Mouse (Mus musculus) olfactory bulb, adult 2 months (tissue): Measurements from ENCODE around the gene Alb. TPM values are rescaled to one million over a fixed set of nuclear protein-coding genes. Genes with fewer than 3 reads are reported as not detected.

Source experiments
- H3K27ac ChIP-seq: fragments of 200-500 bp; 2 replicates; pipeline ENCODE4 v1.5.1; 2012; ENCODE audit warnings: low read depth, low read length; ENCODE audit not compliant: insufficient read depth
- H3K4me1 ChIP-seq: fragments of 200-500 bp; 2 replicates; pipeline ENCODE4 v1.6.1; 2012; ENCODE audit warnings: low read length; ENCODE audit not compliant: control insufficient read depth, insufficient read depth
- H3K4me3 ChIP-seq: fragments of 200-500 bp; 2 replicates; pipeline ENCODE4 v1.5.1; 2012; ENCODE audit warnings: mild to moderate bottlenecking, low read depth, low read length, moderate library complexity; ENCODE audit not compliant: insufficient read depth
- CTCF ChIP-seq: fragments of 200-500 bp; IDR thresholded peaks from 2 replicates; pipeline ENCODE4 v1.5.1; 2012; ENCODE audit warnings: low read depth, mild to moderate bottlenecking, low read length, moderate library complexity; ENCODE audit not compliant: insufficient read depth
- POLR2A ChIP-seq: fragments of 200-500 bp; IDR thresholded peaks from 2 replicates; pipeline ENCODE4 v1.6.1; 2012; ENCODE audit warnings: mild to moderate bottlenecking, low read depth, low read length, moderate library complexity; ENCODE audit not compliant: insufficient read depth
- WGBS: fragments of 180-500 bp; shearing (Covaris S2); methylation state at CpG from one replicate; pipeline ENCODE4 v1.1.7; 2018; 5-methylcytosine and 5-hydroxymethylcytosine counted together
- polyA plus RNA-seq: library from polyadenylated mRNA; stranded (reverse); fragments of >200 nt; gene quantifications from 2 replicates; pipeline ENCODE4 v1.2.4, GENCODE M21; 2012; ENCODE audit warnings: low replicate concordance; ENCODE audit not compliant: missing spikeins, insufficient read depth, insufficient read length

The Alb gene
- polyA plus RNA-seq, 1 experiment: not detected

GRCm38 (mm10) chr5:90457241-90457640, 3.5 kb upstream of the Alb start:
- WGBS: 77% methylated on average over 1 of the region's 1 CpGs
- Histone ChIP-seq H3K4me1 (no peaks in the 10 kb centered on the region), H3K4me3 (no peak overlapping the region), H3K27ac (no peak overlapping the region)
- TF ChIP-seq CTCF: no peak

- no peak overlapping the region for H3K27ac ChIP-seq
- no peak overlapping the region for H3K4me3 ChIP-seq
- TF ChIP-seq CTCF (no peak), POLR2A (no peak)
- WGBS: 21% methylated on average over 5 of the region's 5 CpGs
- H3K4me1 ChIP-seq: no peaks in the 10 kb centered on the region
Measured at GRCm38 (mm10) chr5:90458727-90459126, 2.0 kb upstream of the Alb start.

GRCm38 (mm10) chr5:90466806-90467205, 6.1 kb downstream of the Alb start:
- Histone ChIP-seq H3K27ac (no peak overlapping the region), H3K4me1 (no peaks in the 10 kb centered on the region), H3K4me3 (no peak overlapping the region)
- TF ChIP-seq CTCF: no peak
- no peak for TF ChIP-seq POLR2A
- WGBS: 82% methylated on average over 4 of the region's 4 CpGs

- no peak overlapping the region for H3K4me3 ChIP-seq
- TF ChIP-seq POLR2A (no peak), CTCF (no peak)
- H3K4me1 ChIP-seq: no peaks in the 10 kb centered on the region
- 48% methylated on average over 6 of the region's 6 CpGs for WGBS
- H3K27ac ChIP-seq: no peak overlapping the region
Measured at GRCm38 (mm10) chr5:90467245-90467644, 6.5 kb downstream of the Alb start.

DNA sequence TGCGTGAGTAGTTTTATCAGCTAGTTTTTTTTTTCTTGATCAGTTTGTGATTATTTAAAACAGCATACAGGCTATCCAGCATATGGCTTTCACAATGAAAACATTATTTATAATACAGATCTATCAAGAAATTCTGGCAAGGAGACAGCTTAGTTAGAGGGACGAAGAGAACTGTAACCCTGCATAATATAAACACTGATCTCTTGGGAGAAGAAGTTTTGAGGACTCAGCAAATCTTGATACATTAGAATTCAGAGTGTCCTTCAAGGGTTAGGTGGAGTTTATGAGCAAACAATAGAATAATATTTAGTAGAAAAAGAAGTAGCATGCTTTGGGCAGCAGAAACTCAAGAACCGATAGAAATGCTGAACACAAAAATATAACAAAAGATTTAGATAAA, 10.1 kb downstream of the Alb start:
- TF ChIP-seq CTCF: no peak
- TF ChIP-seq POLR2A: no peak
- 87% methylated on average over 3 of the region's 3 CpGs for WGBS
- no peaks in the 10 kb centered on the region for H3K4me1 ChIP-seq
- no peak overlapping the region for H3K27ac ChIP-seq
- H3K4me3 ChIP-seq: no peak overlapping the region

GRCm38 (mm10) chr5:90473902-90474301, 13.2 kb downstream of the Alb start:
- H3K4me1 ChIP-seq: no peaks in the 10 kb centered on the region
- H3K4me3 ChIP-seq: no peak overlapping the region
- TF ChIP-seq CTCF (no peak), POLR2A (no peak)
- WGBS: 95% methylated on average over 4 of the region's 4 CpGs
- no peak overlapping the region for H3K27ac ChIP-seq

GRCm38 (mm10) chr5:90474369-90474768, 13.7 kb downstream of the Alb start:
- Histone ChIP-seq H3K4me3 (no peak overlapping the region), H3K4me1 (no peaks in the 10 kb centered on the region), H3K27ac (no peak overlapping the region)
- 93% methylated on average over 5 of the region's 5 CpGs for WGBS
- TF ChIP-seq CTCF: no peak

- Histone ChIP-seq H3K4me1 (no peaks in the 10 kb centered on the region), H3K4me3 (no peak overlapping the region), H3K27ac (no peak overlapping the region)
- TF ChIP-seq CTCF: no peak
- 97% methylated on average over 3 of the region's 3 CpGs for WGBS
Measured at GRCm38 (mm10) chr5:90476741-90477140, 16.0 kb downstream of the Alb start.

DNA sequence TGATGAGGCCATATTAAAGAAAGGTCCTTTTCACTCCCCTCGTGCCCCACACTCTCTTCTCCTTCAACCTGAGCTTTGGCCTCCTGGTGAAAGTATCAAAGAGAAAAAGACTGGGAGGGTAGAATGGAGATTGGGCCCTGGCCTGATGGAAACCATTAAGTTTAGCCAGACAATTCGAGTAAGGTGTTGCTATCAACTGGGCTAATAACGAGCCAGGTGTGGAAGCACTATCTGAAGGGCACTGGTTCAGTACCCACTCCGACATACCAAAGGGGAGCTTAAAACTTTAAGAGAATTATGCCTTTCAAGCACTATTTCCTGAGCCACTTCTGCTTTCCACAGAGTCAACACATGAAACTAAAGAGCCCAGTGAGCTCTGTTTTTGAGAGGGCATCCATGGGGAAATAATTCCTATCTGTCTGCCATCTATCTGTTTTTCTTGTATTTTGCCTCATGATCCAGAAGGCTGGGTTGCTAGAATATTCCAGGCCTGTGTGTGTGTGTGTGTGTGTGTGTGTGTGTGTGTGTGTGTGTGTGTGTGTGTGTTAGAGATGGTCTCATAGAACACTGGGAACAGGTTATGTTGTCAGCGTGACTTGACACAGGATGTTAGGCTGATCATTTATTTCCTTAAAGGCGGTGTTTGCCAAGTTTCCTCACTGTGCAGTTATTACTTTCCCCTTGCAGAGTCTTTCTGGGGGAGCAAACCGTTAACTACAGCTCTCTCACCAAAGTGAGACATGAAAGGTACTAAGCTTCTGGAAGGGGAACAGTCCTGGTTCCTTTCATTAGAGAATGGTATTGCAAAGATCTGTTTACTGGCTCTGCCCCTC, 16.8 kb downstream of the Alb start:
- H3K4me3 ChIP-seq: no peak overlapping the region
- 79% methylated on average over 7 of the region's 7 CpGs for WGBS
- no peak overlapping the region for H3K27ac ChIP-seq
- H3K4me1 ChIP-seq: no peaks in the 10 kb centered on the region
- TF ChIP-seq POLR2A: no peak
- no peak for TF ChIP-seq CTCF

GRCm38 (mm10) chr5:90478886-90479285, 18.2 kb downstream of the Alb start:
- no peak overlapping the region for H3K4me3 ChIP-seq
- TF ChIP-seq CTCF (no peak), POLR2A (no peak)
- WGBS: 83% methylated on average over 1 of the region's 1 CpGs
- H3K27ac ChIP-seq: no peak overlapping the region
- H3K4me1 ChIP-seq: no peaks in the 10 kb centered on the region
